Mouse (Mus musculus) heart, adult 2 months (tissue): ENCODE data around the gene Fhdc1. TPM values are rescaled to one million over a fixed set of nuclear protein-coding genes. Genes with fewer than 3 reads are reported as not detected.

Source experiments
- DNase-seq, 2 experiments: peaks; one replicate each; pipeline ENCODE4 v3.0.0; 2021
- H3K27ac ChIP-seq: fragments of 200-600 bp; 2 replicates; pipeline ENCODE4 v1.8.1; 2022
- H3K27me3 ChIP-seq: fragments of 200-500 bp; 2 replicates; pipeline ENCODE4 v1.6.1; 2012; ENCODE audit warnings: mild to moderate bottlenecking, low read length, inconsistent platforms, mixed read lengths; ENCODE audit not compliant: control insufficient read depth, insufficient read depth
- H3K36me3 ChIP-seq: fragments of 200-500 bp; 2 replicates; pipeline ENCODE4 v1.6.1; 2012; ENCODE audit warnings: low read length, inconsistent platforms; ENCODE audit not compliant: control insufficient read depth, insufficient read depth
- H3K4me1 ChIP-seq: fragments of 200-500 bp; 2 replicates; pipeline ENCODE4 v1.6.1; 2011; ENCODE audit warnings: low read length; ENCODE audit not compliant: control insufficient read depth, insufficient read depth
- H3K4me3 ChIP-seq: fragments of 200-600 bp; 2 replicates; pipeline ENCODE4 v1.8.1; 2022
- H3K79me2 ChIP-seq: fragments of 200-500 bp; replicated peaks from 2 replicates; pipeline ENCODE4 v1.6.1; 2012; ENCODE audit warnings: mild to moderate bottlenecking, inconsistent platforms, low read length, moderate library complexity, mixed read lengths; ENCODE audit not compliant: control insufficient read depth, insufficient read depth
- H3K9ac ChIP-seq: fragments of 200-500 bp; 2 replicates; pipeline ENCODE4 v1.6.1; 2012; ENCODE audit warnings: low read depth, mild to moderate bottlenecking, control low read depth, inconsistent platforms, low read length, mixed read lengths
- CTCF ChIP-seq: fragments of 200-600 bp; IDR thresholded peaks from 2 replicates; pipeline ENCODE4 v1.8.1; 2022; ENCODE audit warnings: antibody characterized with exemption, mild to moderate bottlenecking, moderate library complexity
- EP300 ChIP-seq: fragments of 200-500 bp; IDR thresholded peaks from 2 replicates; pipeline ENCODE4 v1.6.1; 2011; ENCODE audit warnings: low read depth, low read length, control low read depth; ENCODE audit not compliant: insufficient read depth
- POLR2A ChIP-seq: fragments of 200-500 bp; IDR thresholded peaks from 2 replicates; pipeline ENCODE4 v1.6.1; 2011; ENCODE audit warnings: mild to moderate bottlenecking, low read depth, low read length, control low read depth; ENCODE audit not compliant: insufficient read depth
- WGBS: fragments of 180-500 bp; shearing (Covaris S2); methylation state at CpG from one replicate; pipeline ENCODE4 v1.1.7; 2018; 5-methylcytosine and 5-hydroxymethylcytosine counted together
- intact Hi-C: fragments of 180-260 bp; cut with DNase I; formaldehyde crosslinking; loops from one replicate; pipeline ENCODE4 v1.15.1; 2025
- polyA plus RNA-seq: library from polyadenylated mRNA; depleted of rRNA; stranded (reverse); fragments of >200 nt; gene quantifications from 2 replicates; pipeline ENCODE4 v1.2.3, GENCODE M21; 2012
- total RNA-seq, 2 experiments: library from RNA; stranded (reverse); gene quantifications; 2 replicates each; pipeline ENCODE4 v1.2.3; 2021

Fhdc1 gene
- total and polyA plus RNA-seq, 3 experiments, result 0.39 to 0.60 (median 0.59) TPM

- no peak for DNase-seq
- intact Hi-C loops, result no loop called here
- WGBS, result 72% methylated on average over 4 of the region's 4 CpGs
- no peak for TF ChIP-seq EP300
- TF ChIP-seq POLR2A, result no peak
- TF ChIP-seq CTCF, result no peak
- H3K27ac ChIP-seq, result no peak overlapping the region
- no peak overlapping the region for H3K4me3 ChIP-seq
- H3K36me3 ChIP-seq, result no peaks in the 10 kb centered on the region
- no peaks in the 10 kb centered on the region for H3K27me3 ChIP-seq
- no peaks in the 10 kb centered on the region for H3K79me2 ChIP-seq
- H3K4me1 ChIP-seq, result peaks cover 2% of the 10 kb centered on the region
- H3K9ac ChIP-seq, result no peak overlapping the region
These were observed 9.1 kb downstream of the Fhdc1 start for GRCm38 (mm10) chr3:84471146-84471545.

GRCm38 (mm10) chr3:84468111-84468453, 12.1 kb downstream of the Fhdc1 start:
- Histone ChIP-seq H3K27ac (no peak overlapping the region), H3K9ac (no peak overlapping the region), H3K27me3 (no peaks in the 10 kb centered on the region), H3K36me3 (no peaks in the 10 kb centered on the region), H3K4me1 (peaks cover 2% of the 10 kb centered on the region), H3K79me2 (no peaks in the 10 kb centered on the region), H3K4me3 (no peak overlapping the region)
- DNase-seq, result no peak
- TF ChIP-seq EP300 (no peak), CTCF (no peak), POLR2A (no peak)
- 59% methylated on average over 4 of the region's 4 CpGs for WGBS
- intact Hi-C loops, result no loop called here

- no peaks in the 10 kb centered on the region for H3K36me3 ChIP-seq
- no peak overlapping the region for H3K9ac ChIP-seq
- no peaks in the 10 kb centered on the region for H3K79me2 ChIP-seq
- TF ChIP-seq EP300, result no peak
- TF ChIP-seq POLR2A, result no peak
- TF ChIP-seq CTCF, result no peak
- no peak overlapping the region for H3K27ac ChIP-seq
- no peaks in the 10 kb centered on the region for H3K27me3 ChIP-seq
- H3K4me1 ChIP-seq, result no peaks in the 10 kb centered on the region
- 49% methylated on average over 10 of the region's 10 CpGs for WGBS
- no peak overlapping the region for H3K4me3 ChIP-seq
- intact Hi-C loops, result no loop called here
- no peak for DNase-seq
These were observed 12.7 kb downstream of the Fhdc1 start for GRCm38 (mm10) chr3:84467419-84468110.

- H3K79me2 ChIP-seq, result no peaks in the 10 kb centered on the region
- no peak overlapping the region for H3K27ac ChIP-seq
- no peaks in the 10 kb centered on the region for H3K4me1 ChIP-seq
- no peak for DNase-seq
- H3K27me3 ChIP-seq, result no peaks in the 10 kb centered on the region
- 84% methylated on average over 6 of the region's 6 CpGs for WGBS
- no peak overlapping the region for H3K9ac ChIP-seq
- no peaks in the 10 kb centered on the region for H3K36me3 ChIP-seq
- intact Hi-C loops, result no loop called here
- no peak for TF ChIP-seq POLR2A
- H3K4me3 ChIP-seq, result no peak overlapping the region
These were observed 14.3 kb downstream of the Fhdc1 start for GRCm38 (mm10) chr3:84465822-84466500.

GRCm38 (mm10) chr3:84461687-84462086, 18.5 kb downstream of the Fhdc1 start:
- intact Hi-C loops, result no loop called here
- H3K4me1 ChIP-seq, result no peaks in the 10 kb centered on the region
- WGBS, result 47% methylated on average over 4 of the region's 4 CpGs
- no peaks in the 10 kb centered on the region for H3K27me3 ChIP-seq
- H3K36me3 ChIP-seq, result no peaks in the 10 kb centered on the region
- no peak overlapping the region for H3K9ac ChIP-seq
- no peak overlapping the region for H3K27ac ChIP-seq
- H3K79me2 ChIP-seq, result no peaks in the 10 kb centered on the region
- DNase-seq, result no peak
- TF ChIP-seq POLR2A (no peak), EP300 (no peak), CTCF (no peak)
- no peak overlapping the region for H3K4me3 ChIP-seq

- TF ChIP-seq EP300 (no peak), POLR2A (no peak), CTCF (no peak)
- no peak overlapping the region for H3K4me3 ChIP-seq
- 14% methylated on average over 12 of the region's 12 CpGs for WGBS
- no peaks in the 10 kb centered on the region for H3K36me3 ChIP-seq
- intact Hi-C loops, result no loop called here
- H3K4me1 ChIP-seq, result peaks cover 1% of the 10 kb centered on the region; the same call in 1 of the 2 replicates
- no peaks in the 10 kb centered on the region for H3K27me3 ChIP-seq
- no peaks in the 10 kb centered on the region for H3K79me2 ChIP-seq
- no peak overlapping the region for H3K9ac ChIP-seq
- peak in 1 of 2 experiments; percentile 39 for DNase-seq
- H3K27ac ChIP-seq, result no peak overlapping the region
These were observed 19.3 kb downstream of the Fhdc1 start for GRCm38 (mm10) chr3:84460952-84461351.
